ENCODE assay signal across 8 mouse cellular contexts in the genomic region with DNA sequence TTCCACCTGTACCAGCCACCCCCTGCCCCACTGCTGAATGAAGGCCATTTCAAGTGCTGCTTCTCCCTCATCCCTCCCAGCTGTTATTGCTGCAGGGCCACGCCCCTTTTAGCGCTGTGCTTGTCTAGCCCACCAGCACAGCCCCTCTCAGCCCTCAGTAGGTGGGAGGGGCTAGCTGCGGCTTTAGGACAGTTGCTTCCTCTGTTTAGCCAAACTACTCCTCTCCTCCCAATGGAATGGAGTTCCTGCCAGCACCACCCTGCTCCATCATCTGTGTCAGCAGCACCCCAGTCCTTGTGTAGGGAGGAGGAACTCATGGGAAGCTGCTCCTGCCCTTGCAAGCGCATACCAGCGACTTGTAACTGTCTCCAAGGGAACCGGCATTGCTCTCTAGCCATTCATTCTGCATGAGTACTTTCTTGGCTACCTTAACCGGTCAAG. TPM values are rescaled to one million over a fixed set of nuclear protein-coding genes. Genes with fewer than 3 reads are reported as not detected.
DNase-seq lines count a peak whose midpoint lies in the region; ATAC-seq lines count a peak whose summit lies in the region.

No protein-coding gene starts in this region.

- no peak overlapping the region for H3K27ac ChIP-seq in heart, embryonic 16.5 days (ENCODE audit: low read length)
- H3K27ac ChIP-seq in embryonic facial prominence, embryonic 12.5 days, result no peak overlapping the region
- H3K27ac ChIP-seq in neural tube, embryonic 13.5 days (replicated peaks), result peak overlapping the region; percentile 78

- no peak overlapping the region for H3K4me3 ChIP-seq in heart, embryonic 16.5 days (ENCODE audit: low read length)
- no peak overlapping the region for H3K4me3 ChIP-seq in embryonic facial prominence, embryonic 12.5 days
- no peak overlapping the region; the same call in 1 of the 2 replicates for H3K4me3 ChIP-seq in neural tube, embryonic 13.5 days

- intact Hi-C loops in left cerebral cortex, postnatal 36 days (cut with DNase I), result no loop called here

- H3K4me1 ChIP-seq in heart, embryonic 16.5 days (ENCODE audit: control insufficient read depth, insufficient read depth, low read length), result peaks cover 9% of the 10 kb centered on the region
- H3K4me1 ChIP-seq in embryonic facial prominence, embryonic 12.5 days, result peaks cover 13% of the 10 kb centered on the region
- peaks cover 28% of the 10 kb centered on the region for H3K4me1 ChIP-seq in neural tube, embryonic 13.5 days (replicated peaks)

- 9% methylated on average over 7 of the region's 7 CpGs for WGBS in heart, embryonic 16.5 days
- 19% methylated on average over 7 of the region's 7 CpGs for WGBS in embryonic facial prominence, embryonic 12.5 days
- 1% methylated on average over 7 of the region's 7 CpGs for WGBS in neural tube, embryonic 13.5 days

- no peaks in the 10 kb centered on the region for H3K27me3 ChIP-seq in heart, embryonic 16.5 days (ENCODE audit: control insufficient read depth, insufficient read depth, low read length)
- no peaks in the 10 kb centered on the region for H3K27me3 ChIP-seq in embryonic facial prominence, embryonic 12.5 days
- H3K27me3 ChIP-seq in neural tube, embryonic 13.5 days, result no peaks in the 10 kb centered on the region

- H3K9ac ChIP-seq in heart, embryonic 16.5 days (ENCODE audit: low read length), result no peak overlapping the region
- H3K9ac ChIP-seq in embryonic facial prominence, embryonic 12.5 days, result no peak overlapping the region
- peak overlapping the region; percentile 38; the same call in 1 of the 2 replicates for H3K9ac ChIP-seq in neural tube, embryonic 13.5 days

- ATAC-seq in heart, embryonic 16.5 days (replicated peaks; ENCODE audit: extremely low read depth, insufficient read depth, low FRiP score), result no peak
- ATAC-seq in embryonic facial prominence, embryonic 12.5 days (ENCODE audit: insufficient number of reproducible peaks, insufficient read depth, low FRiP score, low TSS enrichment), result peak; percentile 70
- peak; percentile 92 for ATAC-seq in neural tube, embryonic 13.5 days (ENCODE audit: low read depth)

- no peaks in the 10 kb centered on the region for H3K9me3 ChIP-seq in heart, embryonic 16.5 days (replicated peaks; ENCODE audit: control insufficient read depth, low read length)
- H3K9me3 ChIP-seq in embryonic facial prominence, embryonic 12.5 days, result no peaks in the 10 kb centered on the region
- no peaks in the 10 kb centered on the region for H3K9me3 ChIP-seq in neural tube, embryonic 13.5 days

- DNase-seq in heart, adult 11 months, result no peak
- DNase-seq in kidney, adult 9 months, result peak; percentile 14
- DNase-seq in left cerebral cortex, postnatal 36 days (ENCODE audit: low spot score in 2 of 2), result no peak
- no peak for DNase-seq in layer of hippocampus, adult 9-10 months (ENCODE audit: low spot score)
- no peak for DNase-seq in B cell, adult 2 months

- peak overlapping the region; percentile 25; the same call in 1 of the 2 replicates for H3K4me2 ChIP-seq in heart, embryonic 16.5 days (ENCODE audit: low read depth, low read length)
- H3K4me2 ChIP-seq in embryonic facial prominence, embryonic 12.5 days (replicated peaks), result peak overlapping the region; percentile 32
- H3K4me2 ChIP-seq in neural tube, embryonic 13.5 days, result peak overlapping the region; percentile 33

- no peaks in the 10 kb centered on the region for H3K36me3 ChIP-seq in heart, embryonic 16.5 days (ENCODE audit: control insufficient read depth, insufficient read depth)
- peaks cover 32% of the 10 kb centered on the region for H3K36me3 ChIP-seq in embryonic facial prominence, embryonic 12.5 days
- H3K36me3 ChIP-seq in neural tube, embryonic 13.5 days, result peaks cover 47% of the 10 kb centered on the region

RNA-seq across cellular contexts. Expression of a gene that starts 5.5 kb away (rescaled TPM):
- 0.17 and 0.22 TPM in 2 replicates for polyA plus RNA-seq in heart, embryonic 16.5 days (2015; fragmentation: Nextera tagmentation; extraction: Ambion mirVana)
- polyA plus RNA-seq in embryonic facial prominence, embryonic 12.5 days (2016; fragmentation: Nextera tagmentation; extraction: Ambion mirVana), result 0.12 TPM in 1 of 2 replicates, not detected in the other
- polyA plus RNA-seq in neural tube, embryonic 13.5 days (2015; fragmentation: Nextera tagmentation; extraction: Ambion mirVana), result not detected in 2 replicates
- not detected for total RNA-seq in left cerebral cortex, postnatal 36 days (2021)

RNA-seq across cellular contexts. Expression of a gene that starts 18.6 kb away (rescaled TPM):
- 3.9 and 4.1 TPM in 2 replicates for polyA plus RNA-seq in heart, embryonic 16.5 days (2015; fragmentation: Nextera tagmentation; extraction: Ambion mirVana)
- polyA plus RNA-seq in embryonic facial prominence, embryonic 12.5 days (2016; fragmentation: Nextera tagmentation; extraction: Ambion mirVana), result 59.9 and 66.0 TPM in 2 replicates
- polyA plus RNA-seq in neural tube, embryonic 13.5 days (2015; fragmentation: Nextera tagmentation; extraction: Ambion mirVana), result 359 and 361 TPM in 2 replicates
- 100 to 1,000 TPM; 503 to 533 TPM for total RNA-seq in left cerebral cortex, postnatal 36 days (2021)

RNA-seq across cellular contexts. Expression of a gene that starts 41.1 kb away (rescaled TPM):
- polyA plus RNA-seq in heart, embryonic 16.5 days (2015; fragmentation: Nextera tagmentation; extraction: Ambion mirVana), result not detected in 2 replicates
- 0.29 TPM in 1 of 2 replicates, not detected in the other for polyA plus RNA-seq in embryonic facial prominence, embryonic 12.5 days (2016; fragmentation: Nextera tagmentation; extraction: Ambion mirVana)
- polyA plus RNA-seq in neural tube, embryonic 13.5 days (2015; fragmentation: Nextera tagmentation; extraction: Ambion mirVana), result 7.8 and 7.9 TPM in 2 replicates
- 100 to 1,000 TPM in 1 of 2 experiments, 10 to 100 TPM in 1; 97.8 to 105 TPM for total RNA-seq in left cerebral cortex, postnatal 36 days (2021)

RNA-seq across cellular contexts. Expression of a gene that starts 45.4 kb away (rescaled TPM):
- polyA plus RNA-seq in heart, embryonic 16.5 days (2015; fragmentation: Nextera tagmentation; extraction: Ambion mirVana), result 44.1 and 47.8 TPM in 2 replicates
- polyA plus RNA-seq in embryonic facial prominence, embryonic 12.5 days (2016; fragmentation: Nextera tagmentation; extraction: Ambion mirVana), result 36.8 and 38.1 TPM in 2 replicates
- 26.5 and 33.4 TPM in 2 replicates for polyA plus RNA-seq in neural tube, embryonic 13.5 days (2015; fragmentation: Nextera tagmentation; extraction: Ambion mirVana)
- total RNA-seq in left cerebral cortex, postnatal 36 days (2021), result 10 to 100 TPM; 35.9 to 39.3 TPM

RNA-seq across cellular contexts. Expression of a gene that starts 45.5 kb away (rescaled TPM):
- polyA plus RNA-seq in heart, embryonic 16.5 days (2015; fragmentation: Nextera tagmentation; extraction: Ambion mirVana), result 8.1 and 9.4 TPM in 2 replicates
- 10.3 and 11.2 TPM in 2 replicates for polyA plus RNA-seq in embryonic facial prominence, embryonic 12.5 days (2016; fragmentation: Nextera tagmentation; extraction: Ambion mirVana)
- polyA plus RNA-seq in neural tube, embryonic 13.5 days (2015; fragmentation: Nextera tagmentation; extraction: Ambion mirVana), result 3.0 and 3.7 TPM in 2 replicates
- 1 to 10 TPM in 1 of 2 experiments, under 1 TPM in 1; 0.57 to 1.4 TPM for total RNA-seq in left cerebral cortex, postnatal 36 days (2021)

Comparison
In these comparisons a context has a peak if more than half of its experiments do, and no peak if none do; other contexts are left out.
1. RNA of a gene that starts 18.6 kb away (polyA plus RNA-seq): 359 to 361 TPM in neural tube, embryonic 13.5 days and 59.9 to 66.0 TPM in embryonic facial prominence, embryonic 12.5 days; 3.9 to 4.1 TPM in heart, embryonic 16.5 days; every median in the first group is over 10 times any median in the second.
2. Peak in every context shown above with its lines, with median percentiles within 50 percentile points of each other: H3K4me2 ChIP-seq.